Mouse (Mus musculus): ENCODE data around the gene Foxk2. TPM values are rescaled to one million over a fixed set of nuclear protein-coding genes. Genes with fewer than 3 reads are reported as not detected.

Gene Foxk2
- total RNA-seq, 1 experiment, result 23.2 TPM

- no peaks in the 10 kb centered on the region for H3K36me3 ChIP-seq (ENCODE audit: control insufficient read depth, insufficient read depth, low read length, poor library complexity, severe bottlenecking)
- H3K4me3 ChIP-seq (ENCODE audit: insufficient read depth in 1 of 2, low read depth in 1 of 2, low read length in 2 of 2, poor library complexity in 1 of 2, severe bottlenecking in 1 of 2), result no peak overlapping the region
- H3K9me3 ChIP-seq (ENCODE audit: control insufficient read depth, insufficient read depth, low read depth, low read length), result no peaks in the 10 kb centered on the region
- H3K9ac ChIP-seq (ENCODE audit: insufficient read depth, low read depth, low read length, poor library complexity, severe bottlenecking), result no peak overlapping the region
- TF ChIP-seq ZNF384 (IDR thresholded peaks at IDR 0.05; ENCODE audit: low read depth, low read length) (no peak), CHD2 (IDR thresholded peaks at IDR 0.05; ENCODE audit: low read depth, low read length) (no peak), HCFC1 (IDR thresholded peaks at IDR 0.05; ENCODE audit: borderline replicate concordance, insufficient read depth, low read length) (no peak), MAFK (IDR thresholded peaks at IDR 0.05; ENCODE audit: insufficient read depth, low read depth, low read length) (no peak), ZC3H11A (IDR thresholded peaks at IDR 0.05; ENCODE audit: borderline replicate concordance, low read depth, low read length) (no peak)
- DNase-seq (ENCODE audit: low read depth, low spot score), result no peak
- in situ Hi-C loops (cut with MboI; ENCODE audit: low sequenced_read_pairs in 2 of 2, unreplicated experiment in 2 of 2), result no loop called here
- H3K4me1 ChIP-seq (ENCODE audit: control insufficient read depth in 2 of 2, insufficient read depth in 2 of 2, low read length in 2 of 2, poor library complexity in 1 of 2), result peaks cover 3 to 7% of the 10 kb centered on the region in 2 experiments; a peak in 2 of 4 replicates
- no peak overlapping the region for H3K27ac ChIP-seq (ENCODE audit: insufficient read depth, low read depth, low read length, poor library complexity, severe bottlenecking)
Observed at GRCm38 (mm10) chr11:121231628-121232291, 28.0 kb upstream of the Foxk2 start.

GRCm38 (mm10) chr11:121232706-121233105 is 27.1 kb upstream of the Foxk2 start:
- DNase-seq (ENCODE audit: low read depth, low spot score), result no peak
- peaks cover 3 to 7% of the 10 kb centered on the region in 2 experiments; a peak in 2 of 4 replicates for H3K4me1 ChIP-seq (ENCODE audit: control insufficient read depth in 2 of 2, insufficient read depth in 2 of 2, low read length in 2 of 2, poor library complexity in 1 of 2)
- TF ChIP-seq CHD2 (IDR thresholded peaks at IDR 0.05; ENCODE audit: low read depth, low read length) (no peak), ZC3H11A (IDR thresholded peaks at IDR 0.05; ENCODE audit: borderline replicate concordance, low read depth, low read length) (no peak), MAFK (IDR thresholded peaks at IDR 0.05; ENCODE audit: insufficient read depth, low read depth, low read length) (no peak), ZNF384 (IDR thresholded peaks at IDR 0.05; ENCODE audit: low read depth, low read length) (no peak), HCFC1 (IDR thresholded peaks at IDR 0.05; ENCODE audit: borderline replicate concordance, insufficient read depth, low read length) (no peak)
- no peak overlapping the region for H3K27ac ChIP-seq (ENCODE audit: insufficient read depth, low read depth, low read length, poor library complexity, severe bottlenecking)
- in situ Hi-C loops (cut with MboI; ENCODE audit: low sequenced_read_pairs in 2 of 2, unreplicated experiment in 2 of 2), result no loop called here
- H3K9ac ChIP-seq (ENCODE audit: insufficient read depth, low read depth, low read length, poor library complexity, severe bottlenecking), result no peak overlapping the region
- H3K9me3 ChIP-seq (ENCODE audit: control insufficient read depth, insufficient read depth, low read depth, low read length), result no peaks in the 10 kb centered on the region
- no peaks in the 10 kb centered on the region for H3K36me3 ChIP-seq (ENCODE audit: control insufficient read depth, insufficient read depth, low read length, poor library complexity, severe bottlenecking)
- no peak overlapping the region for H3K4me3 ChIP-seq (ENCODE audit: insufficient read depth in 1 of 2, low read depth in 1 of 2, low read length in 2 of 2, poor library complexity in 1 of 2, severe bottlenecking in 1 of 2)

GRCm38 (mm10) chr11:121235475-121236238 is 24.1 kb upstream of the Foxk2 start:
- H3K27ac ChIP-seq (ENCODE audit: insufficient read depth, low read depth, low read length, poor library complexity, severe bottlenecking), result no peak overlapping the region
- DNase-seq (ENCODE audit: low read depth, low spot score), result peak; percentile 47
- TF ChIP-seq ZNF384 (IDR thresholded peaks at IDR 0.05; ENCODE audit: low read depth, low read length) (no peak), ZC3H11A (IDR thresholded peaks at IDR 0.05; ENCODE audit: borderline replicate concordance, low read depth, low read length) (no peak), CHD2 (IDR thresholded peaks at IDR 0.05; ENCODE audit: low read depth, low read length) (no peak), MAFK (IDR thresholded peaks at IDR 0.05; ENCODE audit: insufficient read depth, low read depth, low read length) (no peak), HCFC1 (IDR thresholded peaks at IDR 0.05; ENCODE audit: borderline replicate concordance, insufficient read depth, low read length) (no peak)
- peaks cover 0 to 3% of the 10 kb centered on the region in 2 experiments; a peak in 1 of 4 replicates for H3K4me1 ChIP-seq (ENCODE audit: control insufficient read depth in 2 of 2, insufficient read depth in 2 of 2, low read length in 2 of 2, poor library complexity in 1 of 2)
- H3K9me3 ChIP-seq (ENCODE audit: control insufficient read depth, insufficient read depth, low read depth, low read length), result no peaks in the 10 kb centered on the region
- peak overlapping the region in 1 of 2 experiments; percentile 94; a peak in 1 of 4 replicates for H3K4me3 ChIP-seq (ENCODE audit: insufficient read depth in 1 of 2, low read depth in 1 of 2, low read length in 2 of 2, poor library complexity in 1 of 2, severe bottlenecking in 1 of 2)
- H3K9ac ChIP-seq (ENCODE audit: insufficient read depth, low read depth, low read length, poor library complexity, severe bottlenecking), result no peak overlapping the region
- no peaks in the 10 kb centered on the region for H3K36me3 ChIP-seq (ENCODE audit: control insufficient read depth, insufficient read depth, low read length, poor library complexity, severe bottlenecking)
- in situ Hi-C loops (cut with MboI; ENCODE audit: low sequenced_read_pairs in 2 of 2, unreplicated experiment in 2 of 2), result no loop called here

- no peaks in the 10 kb centered on the region for H3K9me3 ChIP-seq (ENCODE audit: control insufficient read depth, insufficient read depth, low read depth, low read length)
- peak within 1 kb of the TSS; percentile 65 to 94 for H3K4me3 ChIP-seq (ENCODE audit: insufficient read depth in 1 of 2, low read depth in 1 of 2, low read length in 2 of 2, poor library complexity in 1 of 2, severe bottlenecking in 1 of 2)
- peaks cover 0 to 3% of the 10 kb centered on the region in 2 experiments; a peak in 1 of 4 replicates for H3K4me1 ChIP-seq (ENCODE audit: control insufficient read depth in 2 of 2, insufficient read depth in 2 of 2, low read length in 2 of 2, poor library complexity in 1 of 2)
- in situ Hi-C loops (cut with MboI; ENCODE audit: low sequenced_read_pairs in 2 of 2, unreplicated experiment in 2 of 2), result no loop called here
- no peaks in the 10 kb centered on the region for H3K36me3 ChIP-seq (ENCODE audit: control insufficient read depth, insufficient read depth, low read length, poor library complexity, severe bottlenecking)
- peak; percentile 100 for DNase-seq (ENCODE audit: low read depth, low spot score)
- H3K9ac ChIP-seq (ENCODE audit: insufficient read depth, low read depth, low read length, poor library complexity, severe bottlenecking), result peak within 1 kb of the TSS; percentile 76
- H3K27ac ChIP-seq (ENCODE audit: insufficient read depth, low read depth, low read length, poor library complexity, severe bottlenecking), result peak within 1 kb of the TSS; percentile 57; the same call in 1 of the 2 replicates
- peak; percentile 34; the same call in 1 of the 2 replicates for TF ChIP-seq HCFC1 (IDR thresholded peaks at IDR 0.05; ENCODE audit: borderline replicate concordance, insufficient read depth, low read length)
- peak; percentile 78 for TF ChIP-seq CHD2 (IDR thresholded peaks at IDR 0.05; ENCODE audit: low read depth, low read length)
- TF ChIP-seq ZNF384 (IDR thresholded peaks at IDR 0.05; ENCODE audit: low read depth, low read length), result no peak
Observed at GRCm38 (mm10) chr11:121236564-121237344, 23.0 kb upstream of the Foxk2 start, which contains the start of gene Narf. Narf (plus strand) TSS chr11:121237253.

Data from ES-E14 (cell line).